Mouse (Mus musculus) lung, embryonic 14.5 days (tissue): ENCODE data around the gene Slc25a51. TPM values are rescaled to one million over a fixed set of nuclear protein-coding genes. Genes with fewer than 3 reads are reported as not detected.

Experiments
- ATAC-seq: fragments of 200-750 bp; cut with Nextera tagmentation; 2 replicates; pipeline ENCODE4 v1.8.0; 2017; ENCODE audit warnings: mild to moderate bottlenecking, moderate TSS enrichment, moderate library complexity; ENCODE audit not compliant: insufficient read depth
- DNase-seq: peaks from one replicate; pipeline ENCODE4 v3.0.0-alpha.2; 2015
- H3K27ac ChIP-seq: fragments of 300-500 bp; sonication (generic); 2 replicates; pipeline ENCODE4 v1.5.1; 2014; ENCODE audit warnings: low read depth, mild to moderate bottlenecking, moderate library complexity
- H3K27me3 ChIP-seq: fragments of 300-500 bp; sonication (generic); 2 replicates; pipeline ENCODE4 v1.6.1; 2014; ENCODE audit warnings: low read length, control low read depth; ENCODE audit not compliant: insufficient read depth
- H3K36me3 ChIP-seq: fragments of 300-500 bp; sonication (generic); 2 replicates; pipeline ENCODE4 v1.6.1; 2014; ENCODE audit warnings: control low read depth; ENCODE audit not compliant: insufficient read depth
- H3K4me1 ChIP-seq: fragments of 300-500 bp; sonication (generic); 2 replicates; pipeline ENCODE4 v1.6.1; 2014; ENCODE audit warnings: antibody characterized with exemption, control low read depth; ENCODE audit not compliant: insufficient read depth
- H3K4me2 ChIP-seq: fragments of 300-500 bp; sonication (generic); 2 replicates; pipeline ENCODE4 v1.6.1; 2014; ENCODE audit warnings: mild to moderate bottlenecking
- H3K4me3 ChIP-seq: fragments of 300-500 bp; sonication (generic); 2 replicates; pipeline ENCODE4 v1.5.1; 2014; ENCODE audit warnings: low read depth, low read length
- H3K9ac ChIP-seq: fragments of 300-500 bp; sonication (generic); 2 replicates; pipeline ENCODE4 v1.6.1; 2014
- H3K9me3 ChIP-seq: fragments of 300-500 bp; sonication (generic); 2 replicates; pipeline ENCODE4 v1.6.1; 2016; ENCODE audit warnings: low read depth, low read length, control low read depth
- CTCF ChIP-seq: IDR thresholded peaks from 2 replicates; pipeline ENCODE4 v1.5.1; 2016; ENCODE audit warnings: antibody characterized with exemption, low read depth
- WGBS: fragments of 180-500 bp; shearing (Covaris S2); extraction: QIAGEN DNeasy Blood & Tissue Kit; methylation state at CpG from one replicate; pipeline ENCODE4 v1.1.7; 2014; 5-methylcytosine and 5-hydroxymethylcytosine counted together
- polyA plus RNA-seq: library from polyadenylated mRNA; unstranded; fragments of >200 nt; fragmentation: Nextera tagmentation; extraction: Ambion mirVana; gene quantifications from 2 replicates; pipeline ENCODE4 v1.2.1, GENCODE M21; 2014

Gene Slc25a51
- polyA plus RNA-seq, 1 experiment from 2014 or later, result 69.0 TPM

GRCm38 (mm10) chr4:45418229-45418950 lies 9.8 kb upstream of the Slc25a51 start:
- Histone ChIP-seq H3K9me3 (no peaks in the 10 kb centered on the region), H3K4me3 (no peak overlapping the region), H3K27ac (no peak overlapping the region), H3K4me2 (peak overlapping the region; percentile 26), H3K4me1 (peaks cover 13% of the 10 kb centered on the region), H3K9ac (no peak overlapping the region), H3K36me3 (peaks cover 5% of the 10 kb centered on the region; the same call in 1 of the 2 replicates), H3K27me3 (no peaks in the 10 kb centered on the region)
- DNase-seq (peak; percentile 89), ATAC-seq (peak; percentile 29; the same call in 1 of the 2 replicates)
- TF ChIP-seq CTCF, result peak; percentile 87
- WGBS, result 16% methylated on average over 10 of the region's 11 CpGs

GRCm38 (mm10) chr4:45416314-45416713 lies 7.7 kb upstream of the Slc25a51 start:
- Histone ChIP-seq H3K4me3 (no peak overlapping the region), H3K36me3 (no peaks in the 10 kb centered on the region), H3K9me3 (no peaks in the 10 kb centered on the region), H3K27me3 (no peaks in the 10 kb centered on the region), H3K4me2 (no peak overlapping the region), H3K27ac (no peak overlapping the region), H3K9ac (no peak overlapping the region), H3K4me1 (peaks cover 10% of the 10 kb centered on the region)
- DNase-seq (no peak), ATAC-seq (no peak)
- 55% methylated on average over 7 of the region's 7 CpGs for WGBS
- TF ChIP-seq CTCF, result no peak

GRCm38 (mm10) chr4:45413674-45414338 lies 5.2 kb upstream of the Slc25a51 start:
- peaks cover 3% of the 10 kb centered on the region; the same call in 1 of the 2 replicates for H3K4me1 ChIP-seq
- no peaks in the 10 kb centered on the region for H3K36me3 ChIP-seq
- WGBS, result 64% methylated on average over 9 of the region's 9 CpGs
- no peak overlapping the region for H3K27ac ChIP-seq
- H3K9me3 ChIP-seq, result no peaks in the 10 kb centered on the region
- no peak overlapping the region for H3K4me3 ChIP-seq
- no peak for ATAC-seq
- H3K9ac ChIP-seq, result no peak overlapping the region
- TF ChIP-seq CTCF, result no peak
- no peak overlapping the region for H3K4me2 ChIP-seq
- no peak for DNase-seq
- H3K27me3 ChIP-seq, result no peaks in the 10 kb centered on the region

- Histone ChIP-seq H3K36me3 (no peaks in the 10 kb centered on the region), H3K27ac (no peak overlapping the region), H3K9me3 (no peaks in the 10 kb centered on the region), H3K4me2 (no peak overlapping the region), H3K4me3 (no peak overlapping the region), H3K9ac (no peak overlapping the region), H3K27me3 (no peaks in the 10 kb centered on the region), H3K4me1 (no peaks in the 10 kb centered on the region)
- 51% methylated on average over 16 of the region's 16 CpGs for WGBS
- TF ChIP-seq CTCF, result no peak
- DNase-seq, result no peak
- ATAC-seq, result no peak
These were observed 4.0 kb upstream of the Slc25a51 start for GRCm38 (mm10) chr4:45412433-45413192.

- Histone ChIP-seq H3K27ac (no peak overlapping the region), H3K9me3 (no peaks in the 10 kb centered on the region), H3K4me2 (no peak overlapping the region), H3K9ac (no peak overlapping the region), H3K27me3 (no peaks in the 10 kb centered on the region), H3K4me3 (no peak overlapping the region), H3K36me3 (0 out of 2 replicates have a peak, but pooled peaks cover 3% of the 10 kb centered on the region), H3K4me1 (peaks cover 9% of the 10 kb centered on the region)
- ATAC-seq (no peak), DNase-seq (no peak)
- TF ChIP-seq CTCF, result no peak
- WGBS, result 87% methylated on average over 8 of the region's 8 CpGs
These were observed 2.7 kb upstream of the Slc25a51 start for GRCm38 (mm10) chr4:45411181-45411790.

GRCm38 (mm10) chr4:45409270-45409669 lies 704 bp upstream of the Slc25a51 start:
- Histone ChIP-seq H3K9me3 (no peaks in the 10 kb centered on the region), H3K27me3 (no peaks in the 10 kb centered on the region), H3K27ac (peak overlapping the region; percentile 93), H3K36me3 (peaks cover 12% of the 10 kb centered on the region), H3K9ac (peak overlapping the region; percentile 95), H3K4me3 (peak overlapping the region; percentile 98), H3K4me1 (peaks cover 9% of the 10 kb centered on the region), H3K4me2 (peak overlapping the region; percentile 93)
- DNase-seq, result peak; percentile 93
- peak; percentile 33 for ATAC-seq
- peak; percentile 24; the same call in 1 of the 2 replicates for TF ChIP-seq CTCF
- WGBS, result 1% methylated on average over 10 of the region's 10 CpGs
